Mouse (Mus musculus): ENCODE data around the gene Wnt5b. TPM values are rescaled to one million over a fixed set of nuclear protein-coding genes. Genes with fewer than 3 reads are reported as not detected.

The Wnt5b gene
- 1.1 and 1.5 TPM in 2 replicates for polyA plus RNA-seq (2016; fragmentation: Nextera tagmentation; extraction: Ambion mirVana)

DNA sequence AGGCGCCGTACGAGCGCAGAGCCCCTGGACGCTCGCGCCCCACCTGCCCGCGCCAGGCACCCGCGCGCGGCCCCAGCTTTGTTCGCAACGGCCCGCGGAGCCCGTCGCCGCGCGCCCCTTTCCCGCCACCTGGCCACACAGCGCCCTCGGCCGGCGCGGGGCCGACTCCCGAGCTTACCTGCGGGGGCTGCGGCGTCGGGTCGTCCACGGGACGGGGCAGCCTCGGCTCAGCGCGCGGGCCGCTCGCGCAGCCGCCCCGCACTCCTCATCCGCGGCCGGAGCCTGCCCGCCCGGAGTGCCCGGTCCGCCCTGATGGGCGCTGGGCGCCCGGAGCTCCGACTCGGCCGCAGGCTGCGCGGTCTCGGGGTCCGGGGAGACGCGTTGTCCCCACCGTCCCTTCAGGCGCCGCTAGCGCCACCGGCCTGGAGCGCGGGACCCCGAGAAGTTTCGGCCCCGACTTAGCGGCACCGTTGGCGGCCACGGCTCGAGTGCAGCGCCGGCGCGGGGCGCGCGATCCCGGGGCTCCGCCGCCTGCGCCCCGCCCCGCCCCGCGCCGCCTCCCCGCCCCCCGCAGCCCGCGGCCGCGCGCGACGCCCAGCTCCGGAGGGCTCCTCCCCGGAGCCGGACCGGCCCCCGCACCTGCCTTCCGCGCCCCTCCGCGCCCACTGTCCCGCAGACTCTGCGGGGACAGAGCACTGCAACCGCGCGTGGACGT, at the start of gene Wnt5b:
Wnt5b (minus strand) TSS at position 545 of the 715 bp plus-strand sequence.
- no peak within 1 kb of the TSS for H3K27ac ChIP-seq
- no peaks in the 10 kb centered on the region for H3K9me3 ChIP-seq (replicated peaks)
- peak within 1 kb of the TSS; percentile 58 for H3K4me3 ChIP-seq
- peaks cover 81% of the 10 kb centered on the region for H3K27me3 ChIP-seq (replicated peaks)
- ATAC-seq = 0 out of 2 replicates have a peak, but pooled peaks have one; percentile 18
- 1% methylated on average over 108 of the region's 120 CpGs for WGBS (ENCODE audit: insufficient replicate concordance)
- no peaks in the 10 kb centered on the region for H3K36me3 ChIP-seq
- H3K9ac ChIP-seq = peak within 1 kb of the TSS; percentile 12; the same call in 1 of the 2 replicates
- peak within 1 kb of the TSS; percentile 75 for H3K4me2 ChIP-seq
- peaks cover 6% of the 10 kb centered on the region; the same call in 1 of the 2 replicates for H3K4me1 ChIP-seq

DNA sequence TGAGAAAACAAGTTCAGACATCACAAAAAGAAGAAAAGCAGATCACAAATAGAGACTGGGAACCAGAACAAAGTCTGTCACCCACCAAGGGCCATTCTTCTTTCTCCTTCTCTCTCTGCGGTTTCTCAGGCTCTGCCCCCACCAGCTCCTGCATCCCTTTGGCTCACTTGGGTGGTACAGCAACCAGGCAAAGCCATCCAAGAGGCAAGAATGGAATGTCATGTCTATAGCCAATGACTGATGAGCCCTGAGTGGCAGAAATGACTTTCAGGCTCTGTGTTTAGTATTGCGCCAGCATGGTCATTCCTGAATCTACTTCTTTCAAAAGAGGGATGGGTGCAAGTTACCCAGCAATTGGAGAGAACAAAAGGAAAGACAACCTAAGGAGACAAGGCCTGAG, 46.7 kb upstream of the Wnt5b start:
- Histone ChIP-seq H3K4me3 (no peak overlapping the region), H3K36me3 (no peaks in the 10 kb centered on the region), H3K4me1 (peaks cover 4% of the 10 kb centered on the region; the same call in 1 of the 2 replicates), H3K27me3 (replicated peaks) (no peaks in the 10 kb centered on the region), H3K9me3 (replicated peaks) (no peaks in the 10 kb centered on the region), H3K4me2 (no peak overlapping the region), H3K27ac (no peak overlapping the region), H3K9ac (no peak overlapping the region)
- ATAC-seq = no peak
- WGBS (ENCODE audit: insufficient replicate concordance) = 75% methylated on average over 2 of the region's 2 CpGs

- Histone ChIP-seq H3K4me3 (no peak overlapping the region), H3K36me3 (no peaks in the 10 kb centered on the region), H3K9ac (no peak overlapping the region), H3K27ac (no peak overlapping the region), H3K27me3 (replicated peaks) (no peaks in the 10 kb centered on the region), H3K4me1 (peaks cover 8% of the 10 kb centered on the region), H3K4me2 (no peak overlapping the region), H3K9me3 (replicated peaks) (no peaks in the 10 kb centered on the region)
- 83% methylated on average over 2 of the region's 2 CpGs for WGBS (ENCODE audit: insufficient replicate concordance)
- no peak for ATAC-seq
Observed at GRCm38 (mm10) chr6:119587897-119588296, 43.8 kb upstream of the Wnt5b start.

DNA sequence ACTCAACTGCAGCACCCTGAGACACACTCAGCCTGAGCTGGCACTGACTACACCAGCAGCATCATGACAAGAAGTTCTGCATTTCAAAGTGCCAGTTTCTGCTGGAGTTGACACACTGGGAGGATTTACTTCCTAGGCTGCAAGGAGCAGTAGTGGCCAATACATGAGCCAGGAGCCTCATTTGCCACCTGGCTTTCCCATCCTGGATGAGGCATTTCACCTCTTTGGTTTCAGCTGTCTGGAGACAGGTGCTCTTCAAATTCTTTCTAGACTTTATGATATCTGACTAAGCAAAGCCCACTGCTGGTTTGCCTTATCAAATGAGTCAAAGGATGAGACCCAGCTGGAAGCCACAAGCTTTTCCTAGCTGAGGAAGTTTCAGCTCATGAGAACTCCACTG, 43.3 kb upstream of the Wnt5b start:
- Histone ChIP-seq H3K27ac (no peak overlapping the region), H3K4me1 (peaks cover 8% of the 10 kb centered on the region), H3K4me3 (no peak overlapping the region), H3K9ac (no peak overlapping the region), H3K4me2 (no peak overlapping the region), H3K27me3 (replicated peaks) (no peaks in the 10 kb centered on the region), H3K36me3 (no peaks in the 10 kb centered on the region), H3K9me3 (replicated peaks) (no peaks in the 10 kb centered on the region)
- no peak for ATAC-seq

GRCm38 (mm10) chr6:119585652-119586375, 41.7 kb upstream of the Wnt5b start:
- Histone ChIP-seq H3K36me3 (no peaks in the 10 kb centered on the region), H3K9ac (no peak overlapping the region), H3K27ac (no peak overlapping the region), H3K9me3 (replicated peaks) (no peaks in the 10 kb centered on the region), H3K27me3 (replicated peaks) (no peaks in the 10 kb centered on the region), H3K4me3 (no peak overlapping the region), H3K4me1 (peaks cover 8% of the 10 kb centered on the region), H3K4me2 (no peak overlapping the region)
- no peak for ATAC-seq
- 70% methylated on average over 5 of the region's 5 CpGs for WGBS (ENCODE audit: insufficient replicate concordance)

GRCm38 (mm10) chr6:119584061-119584460, 39.9 kb upstream of the Wnt5b start:
- no peak overlapping the region for H3K4me2 ChIP-seq
- peaks cover 8% of the 10 kb centered on the region for H3K4me1 ChIP-seq
- H3K9me3 ChIP-seq (replicated peaks) = no peaks in the 10 kb centered on the region
- H3K27ac ChIP-seq = no peak overlapping the region
- H3K36me3 ChIP-seq = no peaks in the 10 kb centered on the region
- no peak overlapping the region for H3K4me3 ChIP-seq
- H3K27me3 ChIP-seq (replicated peaks) = no peaks in the 10 kb centered on the region
- ATAC-seq = no peak
- 75% methylated on average over 1 of the region's 1 CpGs for WGBS (ENCODE audit: insufficient replicate concordance)
- H3K9ac ChIP-seq = no peak overlapping the region

- no peak overlapping the region for H3K4me3 ChIP-seq
- H3K36me3 ChIP-seq = no peaks in the 10 kb centered on the region
- peaks cover 8% of the 10 kb centered on the region for H3K4me1 ChIP-seq
- H3K27me3 ChIP-seq (replicated peaks) = no peaks in the 10 kb centered on the region
- H3K27ac ChIP-seq = no peak overlapping the region
- H3K4me2 ChIP-seq = no peak overlapping the region
- WGBS (ENCODE audit: insufficient replicate concordance) = 84% methylated on average over 5 of the region's 5 CpGs
- no peaks in the 10 kb centered on the region for H3K9me3 ChIP-seq (replicated peaks)
- no peak for ATAC-seq
- no peak overlapping the region for H3K9ac ChIP-seq
Observed at GRCm38 (mm10) chr6:119583165-119583564, 39.0 kb upstream of the Wnt5b start.

DNA sequence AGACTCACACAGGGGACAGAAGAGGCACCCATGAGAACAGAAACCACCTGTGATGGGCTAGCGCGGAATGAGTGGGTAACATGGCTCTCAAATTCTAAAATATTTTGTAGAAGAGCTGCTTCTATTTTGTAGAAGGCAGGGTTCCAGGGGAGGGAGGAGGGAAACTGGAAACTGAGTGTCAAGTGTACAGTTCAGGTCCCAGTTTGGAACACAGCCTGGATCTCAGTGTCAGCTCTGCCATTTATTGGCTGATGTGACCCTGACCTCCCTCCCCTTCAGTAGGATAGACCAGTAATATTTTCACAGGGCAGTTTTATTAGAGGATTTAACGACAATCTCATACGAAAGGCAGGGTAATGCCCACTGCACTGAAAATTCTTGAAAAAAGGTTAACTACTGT, 32.6 kb upstream of the Wnt5b start:
- H3K4me1 ChIP-seq = no peaks in the 10 kb centered on the region

GRCm38 (mm10) chr6:119575331-119575730, 31.2 kb upstream of the Wnt5b start:
- H3K27ac ChIP-seq = no peak overlapping the region
- H3K4me1 ChIP-seq = no peaks in the 10 kb centered on the region
- 88% methylated on average over 12 of the region's 12 CpGs for WGBS (ENCODE audit: insufficient replicate concordance)
- H3K27me3 ChIP-seq (replicated peaks) = no peaks in the 10 kb centered on the region
- no peak overlapping the region for H3K4me3 ChIP-seq
- H3K9me3 ChIP-seq (replicated peaks) = no peaks in the 10 kb centered on the region
- ATAC-seq = no peak
- peaks cover 15% of the 10 kb centered on the region for H3K36me3 ChIP-seq
- no peak overlapping the region for H3K9ac ChIP-seq
- no peak overlapping the region for H3K4me2 ChIP-seq

More for the DNA sequence above, 32.6 kb upstream of the Wnt5b start:
- no peaks in the 10 kb centered on the region for H3K9me3 ChIP-seq (replicated peaks)
- WGBS (ENCODE audit: insufficient replicate concordance) = 76% methylated on average over 4 of the region's 4 CpGs
- H3K27me3 ChIP-seq (replicated peaks) = no peaks in the 10 kb centered on the region
- H3K4me3 ChIP-seq = no peak overlapping the region
- H3K27ac ChIP-seq = no peak overlapping the region
- H3K36me3 ChIP-seq = peaks cover 15% of the 10 kb centered on the region
- H3K9ac ChIP-seq = no peak overlapping the region
- no peak for ATAC-seq
- no peak overlapping the region for H3K4me2 ChIP-seq

- Histone ChIP-seq H3K4me2 (no peak overlapping the region), H3K9me3 (replicated peaks) (no peaks in the 10 kb centered on the region), H3K36me3 (peaks cover 15% of the 10 kb centered on the region), H3K4me1 (no peaks in the 10 kb centered on the region), H3K9ac (no peak overlapping the region), H3K27me3 (replicated peaks) (no peaks in the 10 kb centered on the region), H3K27ac (no peak overlapping the region), H3K4me3 (no peak overlapping the region)
- no peak for ATAC-seq
- 78% methylated on average over 7 of the region's 7 CpGs for WGBS (ENCODE audit: insufficient replicate concordance)
Observed at GRCm38 (mm10) chr6:119572296-119572695, 28.1 kb upstream of the Wnt5b start.

GRCm38 (mm10) chr6:119570797-119571196, 26.6 kb upstream of the Wnt5b start:
- Histone ChIP-seq H3K27ac (no peak overlapping the region), H3K36me3 (peaks cover 15% of the 10 kb centered on the region), H3K4me3 (no peak overlapping the region), H3K9me3 (replicated peaks) (no peaks in the 10 kb centered on the region), H3K4me1 (peaks cover 1% of the 10 kb centered on the region; the same call in 1 of the 2 replicates), H3K27me3 (replicated peaks) (0 out of 2 replicates have a peak, but pooled peaks cover 4% of the 10 kb centered on the region), H3K4me2 (no peak overlapping the region), H3K9ac (no peak overlapping the region)
- WGBS (ENCODE audit: insufficient replicate concordance) = 67% methylated on average over 4 of the region's 4 CpGs
- ATAC-seq = no peak

- ATAC-seq = no peak
- 0 out of 2 replicates have a peak, but pooled peaks cover 4% of the 10 kb centered on the region for H3K27me3 ChIP-seq (replicated peaks)
- H3K4me1 ChIP-seq = peaks cover 3% of the 10 kb centered on the region; the same call in 1 of the 2 replicates
- no peaks in the 10 kb centered on the region for H3K9me3 ChIP-seq (replicated peaks)
- H3K36me3 ChIP-seq = no peaks in the 10 kb centered on the region
- WGBS (ENCODE audit: insufficient replicate concordance) = 36% methylated on average over 2 of the region's 2 CpGs
- no peak overlapping the region for H3K27ac ChIP-seq
- no peak overlapping the region for H3K4me2 ChIP-seq
- H3K4me3 ChIP-seq = no peak overlapping the region
- H3K9ac ChIP-seq = no peak overlapping the region
Observed at GRCm38 (mm10) chr6:119568339-119568738, 24.2 kb upstream of the Wnt5b start.
